Mouse (Mus musculus) liver, embryonic 11.5 days (tissue): Measurements from ENCODE around the gene Mutyh. TPM values are rescaled to one million over a fixed set of nuclear protein-coding genes. Genes with fewer than 3 reads are reported as not detected.
"Not testable (repeated sequence)": the region's sequence is repeated elsewhere in the genome, so short reads cannot be mapped to it uniquely, and the experiment has no call there.

Experiments
- ATAC-seq: fragments of 200-750 bp; cut with Nextera tagmentation; replicated peaks from 2 replicates; pipeline ENCODE4 v1.8.0; 2017; ENCODE audit warnings: moderate number of reproducible peaks, mild to moderate bottlenecking, moderate TSS enrichment, moderate library complexity; ENCODE audit not compliant: low FRiP score
- DNase-seq: peaks from one replicate; pipeline ENCODE4 v3.0.0-alpha.2; 2017; ENCODE audit warnings: low spot score
- H3K27ac ChIP-seq: fragments of 300-500 bp; sonication (generic); 2 replicates; pipeline ENCODE4 v1.5.1; 2014; ENCODE audit warnings: mild to moderate bottlenecking, low read depth, low read length, control low read depth
- H3K27me3 ChIP-seq: fragments of 300-500 bp; sonication (generic); replicated peaks from 2 replicates; pipeline ENCODE4 v1.6.1; 2014; ENCODE audit warnings: low read length, mixed read lengths; ENCODE audit not compliant: control insufficient read depth, insufficient read depth
- H3K36me3 ChIP-seq: fragments of 300-500 bp; sonication (generic); 2 replicates; pipeline ENCODE4 v1.6.1; 2014; ENCODE audit warnings: mild to moderate bottlenecking, low read length, moderate library complexity, mixed read lengths; ENCODE audit not compliant: control insufficient read depth, insufficient read depth
- H3K4me1 ChIP-seq: fragments of 300-500 bp; sonication (generic); replicated peaks from 2 replicates; pipeline ENCODE4 v1.6.1; 2014; ENCODE audit warnings: low read length, mixed read lengths; ENCODE audit not compliant: control insufficient read depth, insufficient read depth
- H3K4me2 ChIP-seq: fragments of 300-500 bp; sonication (generic); 2 replicates; pipeline ENCODE4 v1.6.1; 2014; ENCODE audit warnings: mild to moderate bottlenecking, control low read depth, moderate library complexity
- H3K4me3 ChIP-seq: fragments of 300-500 bp; sonication (generic); 2 replicates; pipeline ENCODE4 v1.5.1; 2014; ENCODE audit warnings: low read depth, low read length, control low read depth
- H3K9ac ChIP-seq: fragments of 300-500 bp; sonication (generic); 2 replicates; pipeline ENCODE4 v1.6.1; 2014; ENCODE audit warnings: low read depth, low read length, control low read depth
- H3K9me3 ChIP-seq: fragments of 300-500 bp; sonication (generic); 2 replicates; pipeline ENCODE4 v1.6.1; 2016; ENCODE audit warnings: low read length, inconsistent platforms, mixed read lengths; ENCODE audit not compliant: control insufficient read depth
- WGBS: fragments of 180-500 bp; shearing (Covaris S2); extraction: QIAGEN DNeasy Blood & Tissue Kit; methylation state at CpG from one replicate; pipeline ENCODE4 v1.1.7; 2014; 5-methylcytosine and 5-hydroxymethylcytosine counted together
- polyA plus RNA-seq: library from polyadenylated mRNA; unstranded; fragments of >200 nt; fragmentation: Nextera tagmentation; extraction: Ambion mirVana; gene quantifications from 2 replicates; pipeline ENCODE4 v1.2.1, GENCODE M21; 2014

The Mutyh gene
- polyA plus RNA-seq, 1 experiment from 2014 or later: 11.1 TPM

DNA sequence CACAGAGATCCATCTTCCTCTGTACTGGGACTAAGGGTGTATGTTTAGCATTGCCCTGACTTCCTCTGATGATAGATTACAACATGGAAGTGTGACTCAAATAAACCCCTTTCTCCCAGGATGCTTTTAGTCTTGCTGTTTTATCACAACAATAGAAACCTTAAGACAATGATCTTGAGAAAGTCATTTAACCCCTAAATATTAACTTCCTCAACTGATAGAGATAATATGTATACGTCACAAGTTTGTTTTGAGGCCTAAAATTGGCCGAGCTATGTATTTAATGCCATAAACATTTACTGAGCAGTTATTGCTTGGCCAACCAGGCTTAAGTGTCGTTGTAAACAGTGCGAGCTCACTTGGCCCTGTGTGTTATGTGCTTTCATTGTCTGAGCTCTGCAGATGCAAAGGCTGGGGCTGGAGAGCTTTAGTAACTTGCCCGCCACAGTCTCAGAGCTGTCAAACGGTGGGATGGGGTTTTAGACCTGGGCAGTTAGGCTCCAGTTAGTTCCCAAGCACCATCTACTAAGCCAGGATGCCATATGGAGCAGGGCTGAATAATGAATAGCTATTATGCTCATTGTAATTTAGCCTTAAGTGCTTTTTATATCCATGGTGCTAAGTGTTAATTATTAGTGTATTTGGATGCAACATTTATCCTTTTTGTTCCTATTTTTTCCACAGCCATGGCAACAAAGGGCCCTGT is 22.0 kb downstream of the Mutyh start:
- ATAC-seq (no peak), DNase-seq (no peak)
- no peaks in the 10 kb centered on the region for H3K36me3 ChIP-seq
- H3K9ac ChIP-seq: no peak overlapping the region
- H3K4me1 ChIP-seq: no peaks in the 10 kb centered on the region
- 62% methylated on average over 6 of the region's 6 CpGs for WGBS
- H3K4me3 ChIP-seq: no peak overlapping the region
- no peaks in the 10 kb centered on the region for H3K27me3 ChIP-seq
- H3K4me2 ChIP-seq: no peak overlapping the region
- H3K27ac ChIP-seq: no peak overlapping the region
- H3K9me3 ChIP-seq: no peaks in the 10 kb centered on the region

- ATAC-seq: no peak
- H3K9ac ChIP-seq: no peak overlapping the region
- DNase-seq: no peak
- no peak overlapping the region for H3K4me3 ChIP-seq
- no peaks in the 10 kb centered on the region for H3K4me1 ChIP-seq
- 48% methylated on average over 6 of the region's 6 CpGs for WGBS
- H3K36me3 ChIP-seq: no peaks in the 10 kb centered on the region
- no peaks in the 10 kb centered on the region for H3K9me3 ChIP-seq
- H3K27ac ChIP-seq: no peak overlapping the region
- H3K4me2 ChIP-seq: no peak overlapping the region
- H3K27me3 ChIP-seq: no peaks in the 10 kb centered on the region
Measured at GRCm38 (mm10) chr4:116830070-116830368, 22.5 kb downstream of the Mutyh start.

GRCm38 (mm10) chr4:116838999-116839398 is 31.5 kb downstream of the Mutyh start:
- no peaks in the 10 kb centered on the region for H3K9me3 ChIP-seq
- no peak overlapping the region for H3K9ac ChIP-seq
- WGBS: 41% methylated on average over 2 of the region's 2 CpGs
- no peaks in the 10 kb centered on the region for H3K36me3 ChIP-seq
- peaks cover 23% of the 10 kb centered on the region for H3K27me3 ChIP-seq
- no peak overlapping the region for H3K4me3 ChIP-seq
- no peak overlapping the region for H3K4me2 ChIP-seq
- ATAC-seq: no peak
- DNase-seq: no peak
- no peaks in the 10 kb centered on the region for H3K4me1 ChIP-seq
- no peak overlapping the region for H3K27ac ChIP-seq

GRCm38 (mm10) chr4:116840096-116840495 is 32.6 kb downstream of the Mutyh start:
- 14% methylated on average over 20 of the region's 29 CpGs for WGBS
- H3K27ac ChIP-seq, H3K36me3 ChIP-seq, H3K9me3 ChIP-seq, DNase-seq, H3K4me3 ChIP-seq, H3K9ac ChIP-seq, H3K4me1 ChIP-seq, H3K4me2 ChIP-seq, ATAC-seq: not testable (repeated sequence)
- H3K27me3 ChIP-seq: peaks cover 23% of the 10 kb centered on the region

DNA sequence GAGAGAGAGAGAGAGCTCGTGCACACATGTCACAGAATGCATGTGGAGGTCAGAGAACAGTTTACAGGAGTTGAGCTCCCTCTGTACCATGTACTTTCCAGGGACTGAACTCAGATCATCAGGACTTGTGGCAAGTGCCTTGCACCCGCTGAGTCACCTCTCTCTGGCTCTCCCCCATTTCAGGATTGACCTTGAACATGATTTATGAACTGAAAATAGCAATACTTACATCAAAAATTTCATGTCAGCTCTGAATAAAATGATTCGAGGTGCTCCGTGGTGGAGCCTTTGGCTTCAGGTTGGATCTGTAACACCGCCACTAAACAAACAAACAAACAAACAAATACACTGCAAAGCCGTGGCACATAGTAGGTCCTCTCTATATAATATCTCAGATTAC is 33.3 kb downstream of the Mutyh start:
- no peak for ATAC-seq
- H3K4me3 ChIP-seq: no peak overlapping the region
- H3K27me3 ChIP-seq: peaks cover 23% of the 10 kb centered on the region
- WGBS: 74% methylated on average over 6 of the region's 6 CpGs
- no peaks in the 10 kb centered on the region for H3K4me1 ChIP-seq
- no peak for DNase-seq
- no peaks in the 10 kb centered on the region for H3K36me3 ChIP-seq
- H3K9me3 ChIP-seq: 0 out of 2 replicates have a peak, but pooled peaks cover 2% of the 10 kb centered on the region
- H3K9ac ChIP-seq: no peak overlapping the region
- H3K27ac ChIP-seq: no peak overlapping the region
- no peak overlapping the region for H3K4me2 ChIP-seq

GRCm38 (mm10) chr4:116844324-116844723 is 36.8 kb downstream of the Mutyh start:
- no peaks in the 10 kb centered on the region for H3K4me1 ChIP-seq
- 0 out of 2 replicates have a peak, but pooled peaks cover 2% of the 10 kb centered on the region for H3K9me3 ChIP-seq
- no peaks in the 10 kb centered on the region for H3K36me3 ChIP-seq
- peaks cover 17% of the 10 kb centered on the region for H3K27me3 ChIP-seq
- H3K27ac ChIP-seq: no peak overlapping the region
- H3K9ac ChIP-seq: no peak overlapping the region
- DNase-seq (no peak), ATAC-seq (no peak)
- 92% methylated on average over 3 of the region's 3 CpGs for WGBS
- no peak overlapping the region for H3K4me3 ChIP-seq
- H3K4me2 ChIP-seq: no peak overlapping the region

- Histone ChIP-seq H3K4me1 (no peaks in the 10 kb centered on the region), H3K9me3 (no peaks in the 10 kb centered on the region), H3K27me3 (no peaks in the 10 kb centered on the region; the same call in 1 of the 2 replicates), H3K27ac (no peak overlapping the region), H3K36me3 (no peaks in the 10 kb centered on the region), H3K4me2 (no peak overlapping the region), H3K4me3 (no peak overlapping the region), H3K9ac (no peak overlapping the region)
- ATAC-seq: no peak
- DNase-seq: no peak
- 78% methylated on average over 3 of the region's 3 CpGs for WGBS
Measured at GRCm38 (mm10) chr4:116849901-116850300, 42.4 kb downstream of the Mutyh start.

- WGBS: 24% methylated on average over 2 of the region's 2 CpGs
- Histone ChIP-seq H3K27ac (no peak overlapping the region), H3K4me3 (no peak overlapping the region), H3K9ac (no peak overlapping the region), H3K36me3 (no peaks in the 10 kb centered on the region), H3K9me3 (no peaks in the 10 kb centered on the region), H3K4me2 (no peak overlapping the region), H3K27me3 (no peaks in the 10 kb centered on the region; the same call in 1 of the 2 replicates), H3K4me1 (no peaks in the 10 kb centered on the region)
- no peak for ATAC-seq
- DNase-seq: no peak
Measured at GRCm38 (mm10) chr4:116854286-116854685, 46.8 kb downstream of the Mutyh start.

- no peak overlapping the region for H3K27ac ChIP-seq
- ATAC-seq (no peak), DNase-seq (no peak)
- H3K36me3 ChIP-seq: no peaks in the 10 kb centered on the region
- H3K27me3 ChIP-seq: peaks cover 7% of the 10 kb centered on the region; the same call in 1 of the 2 replicates
- 88% methylated on average over 10 of the region's 10 CpGs for WGBS
- no peak overlapping the region for H3K9ac ChIP-seq
- no peak overlapping the region for H3K4me3 ChIP-seq
- H3K9me3 ChIP-seq: no peaks in the 10 kb centered on the region
- no peaks in the 10 kb centered on the region for H3K4me1 ChIP-seq
- no peak overlapping the region for H3K4me2 ChIP-seq
Measured at GRCm38 (mm10) chr4:116857203-116857602, 49.7 kb downstream of the Mutyh start.
